Mouse (Mus musculus) kidney, adult 9 months (tissue): Measurements from ENCODE around the gene Gm11554.
A peak's percentile ranks its signal among the peaks of the same experiment; 100 is the strongest.
"Not testable (repeated sequence)": the region's sequence is repeated elsewhere in the genome, so short reads cannot be mapped to it uniquely, and the experiment has no call there.

Experiments used
- DNase-seq: peaks from one replicate; pipeline ENCODE4 v3.0.0; 2022

The Gm11554 gene

DNA sequence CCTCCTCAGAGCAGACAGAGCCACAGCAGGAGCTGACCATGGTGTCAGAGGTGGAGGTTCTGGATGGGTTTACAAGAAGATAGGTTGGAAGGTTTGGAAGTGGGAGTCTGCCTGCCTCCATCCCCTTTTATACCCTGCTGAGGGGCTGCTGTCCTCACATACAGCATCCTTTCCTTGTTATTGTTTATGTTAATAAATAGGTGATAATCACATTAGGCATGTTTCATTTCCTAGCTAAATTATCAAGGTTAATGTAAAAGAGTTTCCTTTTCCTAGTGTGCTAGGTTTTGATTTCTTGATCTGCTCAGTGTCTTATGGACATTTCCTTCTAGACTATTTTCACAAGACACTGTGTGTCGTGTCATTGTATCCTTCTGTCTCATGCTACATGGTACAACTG lies at the start of gene Gm11554:
TSS of gene Gm11554 (minus strand) at position 101 of the 400 bp plus-strand sequence.
- DNase-seq, result not testable (repeated sequence)

- DNase-seq, result no peak
These were observed 47.3 kb upstream of the Gm11554 start, which contains the start of gene Krtap4-16 for GRCm38 (mm10) chr11:99851508-99851907. TSS of gene Krtap4-16 (minus strand) at chr11:99851608.

- DNase-seq, result no peak
These were observed 42.5 kb upstream of the Gm11554 start for GRCm38 (mm10) chr11:99846746-99847145.

DNA sequence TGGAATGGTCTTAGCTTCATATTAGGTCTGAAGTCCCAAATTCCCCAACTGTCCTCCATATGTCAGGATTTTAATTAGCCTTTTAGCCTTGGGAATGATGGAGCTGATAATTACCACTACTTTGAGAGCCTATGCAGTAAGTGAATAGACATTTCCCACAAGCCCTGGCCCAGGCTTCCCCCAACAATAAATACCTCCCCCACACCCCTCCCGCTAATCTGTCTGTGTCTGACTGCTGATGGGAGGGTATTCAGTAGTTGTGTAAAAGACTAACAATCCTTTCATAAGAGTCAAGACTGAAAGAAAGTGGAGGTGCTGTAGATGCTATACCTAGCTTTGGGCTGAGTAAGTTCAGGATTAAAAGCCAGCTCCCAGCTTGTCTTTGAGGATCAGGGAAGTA lies 37.9 kb upstream of the Gm11554 start:
- DNase-seq, result no peak

- DNase-seq, result no peak
These were observed 33.7 kb upstream of the Gm11554 start, which contains the start of gene 2300003K06Rik for GRCm38 (mm10) chr11:99837966-99838365. TSS of gene 2300003K06Rik (minus strand) at chr11:99838066.

- not testable (repeated sequence) for DNase-seq
These were observed 11.3 kb upstream of the Gm11554 start, which contains the start of gene Gm11564 for GRCm38 (mm10) chr11:99815566-99815965. TSS of gene Gm11564 (minus strand) at chr11:99815666.

GRCm38 (mm10) chr11:99809792-99810191 lies 5.5 kb upstream of the Gm11554 start, which contains the start of gene Krtap4-13:
TSS of gene Krtap4-13 (minus strand) at chr11:99809892.
- not testable (repeated sequence) for DNase-seq

DNA sequence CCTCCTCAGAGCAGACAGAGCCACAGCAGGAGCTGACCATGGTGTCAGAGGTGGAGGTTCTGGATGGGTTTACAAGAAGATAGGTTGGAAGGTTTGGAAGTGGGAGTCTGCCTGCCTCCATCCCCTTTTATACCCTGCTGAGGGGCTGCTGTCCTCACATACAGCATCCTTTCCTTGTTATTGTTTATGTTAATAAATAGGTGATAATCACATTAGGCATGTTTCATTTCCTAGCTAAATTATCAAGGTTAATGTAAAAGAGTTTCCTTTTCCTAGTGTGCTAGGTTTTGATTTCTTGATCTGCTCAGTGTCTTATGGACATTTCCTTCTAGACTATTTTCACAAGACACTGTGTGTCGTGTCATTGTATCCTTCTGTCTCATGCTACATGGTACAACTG lies 5.4 kb downstream of the Gm11554 start, which contains the start of gene Gm11569:
TSS of gene Gm11569 (minus strand) at position 101 of the 400 bp plus-strand sequence.
- not testable (repeated sequence) for DNase-seq

- DNase-seq, result no peak
These were observed 10.9 kb downstream of the Gm11554 start, which contains the start of gene Gm11596 for GRCm38 (mm10) chr11:99793367-99793766. TSS of gene Gm11596 (minus strand) at chr11:99793467.

DNA sequence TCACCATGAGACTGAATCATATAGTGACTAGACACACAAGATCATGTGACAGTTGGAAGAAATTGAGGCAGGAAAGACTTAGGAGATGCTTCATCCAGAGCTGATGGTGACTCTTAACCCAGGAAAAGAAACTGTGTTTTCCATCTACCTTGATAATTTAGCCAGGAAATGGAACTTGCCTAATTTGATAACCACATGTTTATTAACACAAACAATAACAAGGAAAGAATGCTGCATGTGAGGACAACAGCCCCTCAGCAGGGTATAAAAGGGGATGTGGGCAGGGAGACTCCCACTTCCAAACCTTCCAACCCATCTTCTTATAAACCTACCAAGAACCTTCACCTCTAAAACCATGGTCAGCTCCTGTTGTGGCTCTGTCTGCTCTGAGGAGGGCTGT lies 19.3 kb downstream of the Gm11554 start, which contains the start of gene Krtap4-9:
TSS of gene Krtap4-9 (plus strand) at position 301 of the 400 bp plus-strand sequence.
- not testable (repeated sequence) for DNase-seq

GRCm38 (mm10) chr11:99780604-99781003 lies 23.6 kb downstream of the Gm11554 start, which contains the start of gene Krtap4-8:
TSS of gene Krtap4-8 (minus strand) at chr11:99780704.
- no peak for DNase-seq

- DNase-seq, result peak; percentile 35
These were observed 25.8 kb downstream of the Gm11554 start for GRCm38 (mm10) chr11:99778401-99778800.

- not testable (repeated sequence) for DNase-seq
These were observed 31.4 kb downstream of the Gm11554 start, which contains the start of gene Gm11595 for GRCm38 (mm10) chr11:99772813-99773212. TSS of gene Gm11595 (minus strand) at chr11:99772913.

DNA sequence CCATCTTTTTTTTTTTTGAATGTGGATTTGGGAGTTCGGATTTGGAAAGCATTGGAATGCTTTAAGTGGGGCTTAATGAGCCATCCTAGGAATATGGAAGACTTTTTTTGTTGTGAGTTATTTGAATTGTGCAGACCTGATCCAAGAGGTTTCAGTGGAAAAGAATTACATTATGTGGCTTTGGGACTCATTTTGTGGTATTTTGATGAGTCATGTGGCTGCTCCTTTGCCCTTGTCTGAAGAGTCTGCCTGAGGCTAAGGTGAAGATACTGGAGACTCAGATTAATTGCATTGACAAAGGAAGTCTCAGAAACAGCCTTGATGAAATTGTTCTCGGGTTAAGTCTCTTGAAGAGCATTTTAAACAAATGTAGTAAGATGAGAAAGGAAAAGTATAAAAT lies 35.8 kb downstream of the Gm11554 start:
- no peak for DNase-seq

DNA sequence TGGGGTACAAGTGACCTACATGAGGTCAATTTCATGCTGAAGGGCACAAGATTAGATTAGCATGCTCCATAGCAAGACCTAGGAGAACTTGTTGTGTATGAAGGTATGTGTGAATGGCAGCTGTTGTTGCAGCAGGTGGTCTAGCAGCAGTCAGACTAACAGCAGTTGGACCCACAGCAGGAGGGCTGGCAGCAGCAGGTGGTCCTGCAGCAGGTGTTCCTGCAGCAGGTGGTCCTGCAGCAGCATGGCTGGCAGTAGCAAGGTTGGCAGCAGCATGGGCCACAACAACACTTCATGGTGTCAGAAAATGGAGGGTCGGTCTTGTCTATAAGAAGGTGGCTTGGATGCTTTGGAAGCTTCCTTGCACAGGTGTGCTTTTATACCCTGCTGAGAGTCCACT lies 45.4 kb downstream of the Gm11554 start:
- DNase-seq, result no peak
